Mouse (Mus musculus) liver, postnatal 0 days (tissue): Measurements from ENCODE around the gene Gcm2.

Experiments
- CTCF ChIP-seq: sonication (generic); IDR thresholded peaks from 2 replicates; pipeline ENCODE4 v1.5.1; 2016; ENCODE audit warnings: antibody characterized with exemption, low read depth
- EP300 ChIP-seq: IDR thresholded peaks from 2 replicates; pipeline ENCODE4 v1.6.1; 2016; ENCODE audit warnings: antibody characterized with exemption, low read depth, mild to moderate bottlenecking

DNA sequence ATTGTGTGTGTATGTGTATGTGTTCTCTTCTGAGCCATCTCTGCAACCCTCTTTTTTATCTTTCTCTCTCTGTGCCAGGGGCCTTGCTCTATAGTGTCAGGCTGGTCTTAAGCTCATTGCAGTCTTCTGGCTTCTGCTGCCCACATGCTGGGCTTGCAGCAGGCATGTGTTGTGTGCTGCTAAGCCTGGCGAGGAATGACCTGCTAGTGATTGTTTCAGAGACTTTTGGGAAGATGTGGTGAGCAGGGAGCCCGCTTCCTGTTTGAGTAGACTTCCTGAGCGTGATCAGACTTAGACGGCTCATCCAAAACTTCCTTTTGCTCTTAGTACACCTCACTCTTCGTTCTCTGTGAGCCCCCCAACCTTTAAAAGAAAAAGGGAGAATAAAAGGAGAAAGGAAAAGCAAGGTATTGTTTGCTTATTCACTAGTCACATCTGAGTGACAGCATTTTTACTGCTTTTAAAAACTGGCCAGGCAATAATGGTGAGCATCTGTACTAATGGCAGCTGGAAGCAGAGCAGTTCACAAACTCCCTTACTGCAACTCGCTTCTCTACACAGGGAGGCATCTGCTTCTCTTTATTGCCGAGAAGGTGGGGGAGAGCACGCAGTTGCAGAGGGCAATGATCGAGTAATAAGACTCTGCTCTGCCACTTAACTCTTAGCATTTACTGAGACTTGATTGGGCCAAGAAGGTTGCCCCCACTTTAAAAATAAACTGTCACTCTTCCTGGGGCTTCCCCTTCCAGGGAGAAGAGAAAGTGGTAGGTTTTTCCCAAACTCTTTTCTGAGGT lies 8.5 kb upstream of the Gcm2 start:
- TF ChIP-seq EP300 (no peak), CTCF (no peak)
